Mouse (Mus musculus) cerebellum, postnatal 36 days (tissue): ENCODE data around the gene 1700102P08Rik.

Source experiments
- DNase-seq, 2 experiments: peaks; one replicate each; pipeline ENCODE4 v3.0.0; 2021 to 2022; ENCODE audit warnings: mixed read lengths in 2 of 2

Gene 1700102P08Rik

DNA sequence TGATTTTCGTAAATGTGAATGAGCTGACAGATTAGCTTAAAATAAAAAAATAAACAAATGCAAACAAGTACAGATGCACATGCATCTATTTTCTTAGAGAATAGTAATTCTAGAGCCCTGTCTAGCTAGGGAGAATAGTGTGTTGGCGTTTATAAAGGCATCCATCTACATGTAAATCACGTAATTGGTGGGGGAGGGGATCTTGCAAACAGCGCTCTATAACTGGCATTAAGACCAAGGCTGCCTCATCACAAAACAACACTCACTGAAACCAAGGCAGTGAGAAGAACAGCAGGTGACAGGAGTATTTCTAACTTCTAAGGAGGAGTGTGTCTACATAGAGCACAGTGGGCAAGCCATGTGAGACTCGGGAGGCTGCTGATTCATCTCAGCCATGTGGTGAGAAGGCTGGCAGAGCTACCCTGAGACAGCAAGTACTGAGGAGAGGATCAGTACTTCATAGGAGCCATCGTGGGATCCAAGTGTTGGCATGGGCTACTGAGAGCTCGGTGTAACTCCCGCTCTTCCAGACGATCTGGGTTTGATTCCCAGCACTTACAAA lies 18.9 kb downstream of the 1700102P08Rik start:
- DNase-seq, result no peak

- DNase-seq, result peak in 1 of 2 experiments; percentile 19
Measured at GRCm38 (mm10) chr9:108412221-108412620, 19.6 kb downstream of the 1700102P08Rik start.

DNA sequence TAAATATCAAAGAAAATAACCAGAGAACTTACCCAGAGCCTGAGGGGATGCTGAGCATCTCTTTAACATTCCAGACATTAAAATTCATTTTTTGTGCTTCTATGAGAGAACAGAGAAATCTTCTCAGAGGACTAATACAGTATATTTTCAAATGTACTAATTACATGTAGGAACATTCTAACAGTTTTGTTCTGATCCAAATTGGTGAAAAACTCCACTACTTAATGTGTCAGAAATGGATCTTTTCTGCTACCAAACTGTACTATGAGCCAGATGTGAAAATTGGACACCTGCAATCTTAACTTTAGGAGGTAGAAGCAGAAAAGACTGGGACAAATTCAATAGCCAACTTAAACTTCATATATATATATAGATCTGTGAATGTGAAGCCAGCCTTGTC lies 35.8 kb downstream of the 1700102P08Rik start, which contains the start of gene Ccdc36:
TSS of gene Ccdc36 (minus strand) at position 101 of the 400 bp plus-strand sequence.
- DNase-seq, result no peak

- DNase-seq, result no peak
Measured at GRCm38 (mm10) chr9:108431431-108432067, 38.9 kb downstream of the 1700102P08Rik start.

DNA sequence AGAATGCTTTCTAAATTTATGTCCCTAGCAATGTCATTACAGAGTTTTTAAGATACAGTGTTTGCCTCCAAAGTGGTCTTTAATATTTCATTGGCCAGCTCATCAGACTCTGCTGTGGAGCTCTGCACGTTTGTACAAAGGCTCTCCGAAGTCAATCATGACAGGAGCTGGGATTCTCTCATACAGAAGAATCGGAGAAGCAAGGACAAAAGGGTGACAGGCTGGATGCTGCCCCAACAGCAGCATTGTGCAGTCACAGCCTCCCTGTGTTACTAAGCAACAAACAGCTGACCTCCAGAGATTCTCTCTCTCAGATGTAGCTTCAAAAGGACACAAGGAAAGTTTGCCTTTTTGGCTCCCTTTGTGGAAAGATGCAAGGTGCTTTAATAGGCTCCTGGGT lies 43.6 kb downstream of the 1700102P08Rik start, which contains the start of gene BC048562:
TSS of gene BC048562 (plus strand) at position 301 of the 400 bp plus-strand sequence.
- DNase-seq, result no peak

GRCm38 (mm10) chr9:108439176-108439575 lies 46.6 kb downstream of the 1700102P08Rik start:
- DNase-seq, result no peak

DNA sequence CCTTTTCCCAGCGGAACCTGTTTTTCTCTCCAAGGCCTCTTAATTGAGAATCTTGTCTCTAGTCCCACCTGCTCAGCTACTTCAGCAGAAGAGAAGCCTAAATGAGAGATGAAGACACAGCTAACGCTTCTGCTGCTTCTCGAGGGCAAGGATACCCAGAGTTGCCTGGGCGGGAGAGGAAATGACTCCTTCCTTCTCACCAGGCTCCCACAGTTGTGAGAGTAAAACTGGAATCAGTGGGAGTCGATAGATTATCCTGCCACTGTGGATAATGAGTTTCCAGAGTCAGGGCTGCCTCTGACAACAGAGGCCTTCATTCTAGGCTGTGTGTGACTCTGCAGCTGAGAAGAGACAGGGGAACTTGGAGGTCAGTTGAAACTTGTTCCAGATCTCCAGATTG lies 47.9 kb downstream of the 1700102P08Rik start:
- DNase-seq, result no peak

- DNase-seq, result peak in 1 of 2 experiments; percentile 21
Measured at GRCm38 (mm10) chr9:108441236-108441919, 48.8 kb downstream of the 1700102P08Rik start.

DNA sequence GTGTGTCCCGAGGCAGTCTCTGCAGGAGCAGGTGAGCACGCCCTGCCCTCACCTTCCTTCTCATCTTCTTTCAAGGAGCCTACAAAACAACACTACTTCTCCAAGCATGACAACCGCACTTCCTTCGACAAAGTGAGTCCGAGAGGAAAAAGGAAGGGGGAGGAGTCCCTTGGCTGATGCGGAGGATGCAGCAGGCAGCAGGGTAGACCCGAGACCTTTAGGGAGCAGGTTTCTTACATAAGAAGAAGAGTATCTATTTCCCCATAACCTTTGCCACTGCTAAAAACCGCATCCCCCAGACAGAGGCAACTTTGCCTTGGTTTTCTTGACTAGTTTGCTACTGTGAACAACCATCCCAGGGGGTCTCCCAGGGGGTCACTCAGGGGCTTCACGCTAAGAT lies 52.5 kb downstream of the 1700102P08Rik start:
- DNase-seq, result no peak

GRCm38 (mm10) chr9:108449860-108450259 lies 57.3 kb downstream of the 1700102P08Rik start:
- DNase-seq, result no peak

DNA sequence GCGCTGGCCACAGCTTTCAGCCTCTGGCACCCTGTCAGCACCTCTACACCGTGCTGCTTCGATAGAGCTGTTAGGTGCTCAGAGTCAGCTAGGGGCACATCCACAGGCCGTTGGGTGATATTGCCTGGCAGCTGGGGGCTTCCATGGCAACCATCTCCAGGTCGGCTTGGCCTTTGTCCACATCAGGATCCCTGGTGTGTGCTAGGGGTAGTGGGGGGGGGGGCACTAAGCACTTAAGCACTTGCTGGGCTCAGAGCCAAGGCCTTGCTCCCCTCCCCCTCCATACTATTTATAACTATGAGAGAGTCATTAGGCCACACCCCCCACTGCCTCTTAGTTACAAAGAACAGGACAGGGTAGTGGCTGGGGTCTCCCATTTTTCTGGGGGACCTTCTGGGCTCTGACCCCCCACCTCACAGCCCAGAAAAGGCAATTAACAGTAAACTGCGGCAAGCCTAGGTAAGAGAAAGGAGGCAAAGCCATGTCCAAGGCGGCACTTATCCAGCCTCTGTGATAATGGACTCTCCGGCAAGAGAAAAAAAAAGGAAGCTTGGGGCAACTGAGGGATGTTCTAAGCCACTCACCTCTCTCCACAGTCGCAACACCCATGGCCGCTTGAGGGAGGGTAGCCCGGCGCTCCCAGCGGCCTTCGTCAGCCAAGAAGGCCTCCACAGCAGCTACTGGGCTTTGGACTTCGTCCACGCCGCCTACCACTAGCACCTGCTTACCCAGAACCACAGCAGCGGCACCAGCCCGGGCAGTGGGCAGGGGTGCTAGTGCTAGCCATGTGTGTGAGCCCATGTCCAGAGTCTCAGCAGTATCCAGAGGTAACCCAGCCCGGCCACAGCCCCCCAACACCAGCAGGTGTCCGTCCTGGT lies 57.9 kb downstream of the 1700102P08Rik start:
- DNase-seq, result peak; percentile 21 to 37

DNA sequence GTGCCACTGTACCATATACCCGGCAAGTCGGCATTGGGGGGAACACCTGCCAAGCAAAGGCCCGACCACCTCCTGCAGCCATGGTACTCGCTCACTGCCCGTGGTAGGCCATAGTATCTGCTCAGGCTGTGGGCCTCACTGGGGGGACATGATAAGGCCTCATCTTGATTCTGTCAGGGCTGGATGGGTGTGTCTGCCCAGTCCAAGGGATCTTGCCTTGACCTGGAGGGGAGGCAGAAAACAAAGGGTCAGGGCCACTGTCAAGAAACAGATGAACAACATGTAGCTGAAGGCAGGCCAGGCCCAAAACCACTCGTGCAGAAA lies 58.5 kb downstream of the 1700102P08Rik start:
- no peak for DNase-seq

DNA sequence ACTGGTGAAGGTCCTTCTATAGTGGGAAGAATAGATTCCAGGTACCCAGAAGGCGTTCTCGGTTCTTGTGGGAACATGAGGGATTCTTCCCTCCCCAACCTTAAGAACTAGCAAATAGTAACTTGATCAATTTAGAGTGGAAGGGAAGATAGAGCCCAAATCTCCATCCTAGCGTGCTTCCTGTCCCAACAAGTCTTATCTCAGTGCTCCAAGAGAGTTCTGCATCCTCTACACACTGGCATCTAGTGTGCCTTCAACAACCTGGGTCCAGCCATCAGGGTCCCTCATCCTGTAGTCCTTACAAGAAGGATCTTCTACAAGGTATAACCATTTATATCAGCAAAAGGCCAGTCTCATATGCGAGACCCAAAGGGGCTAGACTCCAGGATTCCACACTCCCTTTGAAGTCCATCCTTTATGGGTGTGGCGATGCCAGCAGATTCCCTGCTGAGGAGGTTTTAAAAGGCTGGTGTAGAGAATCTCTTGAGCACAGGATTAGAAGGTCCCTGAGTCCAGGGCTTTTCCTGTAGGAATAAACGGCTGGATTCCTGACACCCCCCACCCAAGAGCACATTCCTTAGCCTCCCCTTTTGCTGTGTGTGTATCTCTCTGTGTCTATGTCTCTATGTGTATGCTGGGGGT lies 59.0 kb downstream of the 1700102P08Rik start:
- DNase-seq, result no peak

DNA sequence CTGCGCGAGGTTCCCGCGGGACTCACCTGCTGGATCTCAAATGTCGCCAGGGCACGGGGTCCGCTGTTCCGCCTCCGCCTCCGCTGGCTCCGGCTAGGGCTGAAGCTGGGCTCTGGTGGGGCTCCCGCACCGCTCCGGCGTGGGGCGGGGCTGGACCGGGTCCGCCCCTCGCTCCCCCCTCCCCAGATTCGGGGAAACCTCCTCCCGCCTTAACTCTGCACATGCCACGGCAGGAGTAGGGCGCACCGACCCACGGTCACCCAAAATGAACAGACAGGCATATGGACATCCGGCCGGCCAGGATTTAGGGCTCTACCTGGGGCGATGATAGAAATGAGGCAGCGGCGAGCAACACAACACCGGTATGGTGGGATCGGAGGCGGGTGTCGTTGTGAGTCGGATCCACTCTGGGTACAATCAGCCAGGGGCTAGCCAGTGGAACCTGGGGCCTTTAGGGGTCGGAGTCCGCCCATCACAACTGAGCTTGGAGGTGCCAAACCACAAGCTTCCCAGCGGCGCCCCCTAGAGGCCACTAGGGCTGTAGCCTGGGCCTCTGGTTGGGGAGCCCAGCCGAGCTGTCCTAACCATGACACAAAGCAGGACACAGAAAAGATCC lies 59.8 kb downstream of the 1700102P08Rik start:
- peak; percentile 92 to 95 for DNase-seq

DNA sequence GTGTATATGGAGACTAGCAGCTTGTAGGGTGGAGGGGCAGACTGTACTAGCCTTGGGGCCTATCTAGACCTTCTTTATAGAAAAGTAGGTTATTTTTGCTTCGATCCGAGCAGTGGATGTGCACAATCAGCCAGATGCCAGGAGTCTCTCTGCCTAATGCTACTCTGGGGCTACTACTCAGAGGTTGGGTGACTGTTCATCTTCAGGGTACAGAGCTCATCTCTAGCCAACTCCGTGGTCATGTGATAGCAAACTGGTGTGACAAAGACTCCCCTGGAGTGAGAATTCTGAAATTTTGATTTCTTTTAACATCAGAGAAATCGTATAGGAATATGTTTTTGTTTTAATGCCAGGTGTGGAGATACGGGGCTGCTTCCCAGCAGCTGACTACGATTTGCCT lies 60.3 kb downstream of the 1700102P08Rik start:
- DNase-seq, result no peak

- DNase-seq, result no peak
Measured at GRCm38 (mm10) chr9:108453458-108453857, 60.9 kb downstream of the 1700102P08Rik start.

DNA sequence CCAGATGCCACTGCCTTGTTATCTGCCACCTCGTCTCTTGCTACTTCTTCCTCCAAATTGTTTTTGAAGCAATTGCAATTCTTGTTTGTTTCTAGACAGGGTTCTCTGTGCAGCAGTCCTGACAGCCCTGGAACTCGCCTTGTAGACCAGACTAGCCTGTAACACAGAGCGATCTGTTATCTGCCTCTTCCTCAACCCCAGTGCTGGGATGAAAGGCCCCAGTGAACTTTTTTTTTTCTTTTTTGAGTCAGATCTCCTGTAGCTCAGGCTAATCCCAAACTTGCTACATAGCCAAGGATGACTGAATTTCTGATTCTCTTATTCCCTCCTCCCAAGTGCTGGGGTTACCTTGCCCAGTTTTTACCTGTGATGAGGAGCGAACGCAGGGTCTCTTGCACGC lies 61.8 kb downstream of the 1700102P08Rik start:
- no peak for DNase-seq

GRCm38 (mm10) chr9:108455747-108456571 lies 63.4 kb downstream of the 1700102P08Rik start:
- no peak for DNase-seq

GRCm38 (mm10) chr9:108456953-108457352 lies 64.3 kb downstream of the 1700102P08Rik start:
- DNase-seq, result no peak

GRCm38 (mm10) chr9:108459939-108460318 lies 67.3 kb downstream of the 1700102P08Rik start:
- no peak for DNase-seq
